Mouse (Mus musculus) naive thymus-derived CD4-positive, alpha-beta T cell, adult 5 months (primary cell): ENCODE data around the gene Sorcs1. TPM values are rescaled to one million over a fixed set of nuclear protein-coding genes. Genes with fewer than 3 reads are reported as not detected.

Source experiments
- polyA plus RNA-seq: library from polyadenylated mRNA; unstranded; fragments of 100-300 nt; shearing (Covaris generic); gene quantifications from one replicate; pipeline ENCODE4 v1.2.1, GENCODE M21; 2017

Gene Sorcs1
- polyA plus RNA-seq, result not detected

DNA sequence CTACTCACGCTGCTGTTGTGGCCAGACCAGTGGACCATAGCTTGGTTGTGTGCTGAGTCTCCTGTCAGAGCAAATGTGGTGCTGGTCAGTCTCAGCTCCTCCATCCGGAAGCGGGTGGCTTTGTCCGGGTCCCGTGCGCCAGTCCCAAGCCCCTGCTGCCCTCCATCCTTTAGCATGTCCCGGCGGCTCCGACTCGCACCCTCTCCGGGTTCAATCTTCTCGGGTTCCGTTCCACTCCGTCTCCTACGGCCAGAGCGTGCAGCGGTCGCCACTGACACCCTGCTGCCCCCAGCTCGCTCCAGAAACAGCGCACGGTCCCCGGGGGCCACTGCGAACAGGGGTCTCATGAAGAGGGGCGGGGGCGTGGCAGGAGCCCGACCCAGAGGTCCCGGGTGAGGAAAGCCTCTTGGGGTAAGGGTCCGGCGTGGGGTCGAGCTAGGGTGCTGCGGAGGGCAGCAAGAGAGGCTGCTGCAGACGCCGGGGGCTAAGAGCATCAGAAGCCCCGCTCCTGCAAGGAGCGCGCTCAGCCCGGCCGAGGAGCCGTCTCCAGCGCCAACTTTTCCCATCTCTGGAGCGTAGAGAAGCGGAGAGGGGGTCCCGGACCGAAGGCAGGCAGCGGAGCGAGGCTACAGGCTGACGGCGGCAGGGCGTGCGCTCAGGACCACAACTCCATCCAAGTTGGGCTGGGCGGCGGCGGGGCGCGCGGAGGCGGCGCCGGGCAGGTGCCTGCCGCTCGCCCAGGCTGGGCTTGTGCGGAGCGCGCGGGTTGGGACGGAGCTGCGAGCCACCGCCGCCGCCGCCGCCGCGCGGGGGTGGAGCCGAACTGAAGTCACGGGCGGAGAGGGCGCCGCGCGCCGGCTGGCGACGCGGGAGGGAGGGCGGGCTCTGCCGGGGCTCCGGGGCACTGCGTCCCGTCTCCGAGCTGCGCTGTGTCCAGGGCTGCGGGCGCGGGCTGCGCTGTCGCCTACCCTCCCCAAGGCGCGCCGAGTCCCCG, at the start of gene Sorcs1:
TSS of gene Sorcs1 (minus strand) at position 744 of the 994 bp plus-strand sequence.

